Mouse (Mus musculus) mouse trophoblast stem cell (cell line): ENCODE results near the gene Srrt.

Experiments used
- in situ Hi-C, 2 experiments: fragments of 300-500 bp; cut with MseI, MboI; formaldehyde crosslinking; loops; 2 replicates in 1 of 2; 3 replicates in 1 of 2; pipeline ENCODE4 v1.15.1; 2025

The Srrt gene

DNA sequence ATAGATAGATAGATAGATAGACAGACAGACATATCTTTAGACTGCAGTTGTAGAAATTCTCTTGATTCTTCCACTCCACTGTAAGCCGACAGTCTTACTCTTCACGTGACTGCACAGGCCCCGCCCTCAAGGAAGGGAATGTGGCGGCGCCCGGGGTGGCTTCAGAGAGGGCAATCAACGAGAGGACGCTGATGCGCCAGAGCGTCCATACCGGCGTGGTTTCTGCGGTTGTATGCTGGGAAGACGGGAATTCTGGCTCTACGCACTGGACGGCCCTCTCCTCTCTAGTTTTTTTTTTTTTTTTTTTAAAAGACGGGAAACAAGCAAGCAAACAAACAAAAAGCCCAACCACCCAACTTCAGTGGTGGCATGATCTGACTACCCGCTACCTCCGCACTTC lies 30.8 kb upstream of the Srrt start:
- in situ Hi-C loops, result no loop called here

- in situ Hi-C loops, result no loop called here
Measured at GRCm38 (mm10) chr5:137337190-137337589, 29.7 kb upstream of the Srrt start.

GRCm38 (mm10) chr5:137335066-137335465 lies 27.6 kb upstream of the Srrt start:
- in situ Hi-C loops, result no loop called here

GRCm38 (mm10) chr5:137334317-137334716 lies 26.8 kb upstream of the Srrt start:
- in situ Hi-C loops, result no loop called here

DNA sequence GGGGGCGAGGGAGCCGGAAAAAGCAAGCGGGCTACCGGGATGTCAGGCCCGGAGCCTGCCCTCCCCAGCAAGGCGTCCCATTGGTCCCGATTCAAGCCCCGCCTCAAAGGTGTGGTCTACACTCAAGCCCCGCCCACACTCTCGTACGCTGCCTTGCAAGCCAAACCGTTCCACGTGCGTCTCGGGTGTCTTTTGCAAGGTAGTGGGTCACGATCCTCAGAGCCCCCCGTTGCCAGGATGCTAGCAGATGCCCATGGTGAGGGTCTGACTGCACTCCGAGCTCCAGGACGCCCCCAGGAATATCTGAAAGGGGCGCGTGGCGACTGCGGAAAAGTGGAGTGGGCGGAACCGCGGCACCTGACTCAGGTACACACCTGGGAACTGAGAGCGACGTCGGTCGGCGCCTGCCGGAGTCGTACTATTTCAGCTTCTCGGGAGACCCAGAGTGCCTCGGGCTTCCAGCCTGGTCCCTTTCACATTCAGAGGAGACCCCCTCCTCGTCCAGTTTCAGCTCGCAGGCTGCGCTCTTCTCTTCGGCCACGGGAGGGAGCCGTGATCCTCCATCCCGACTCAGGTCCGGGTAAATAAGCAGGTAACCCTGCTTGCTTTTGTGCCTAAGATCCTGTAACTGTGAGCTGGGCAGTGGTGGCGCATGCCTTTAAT lies 26.2 kb upstream of the Srrt start, which contains the start of gene Slc12a9:
TSS of gene Slc12a9 (minus strand) at position 86 of the 663 bp plus-strand sequence.
- in situ Hi-C loops, result no loop called here

- in situ Hi-C loops, result no loop called here
Measured at GRCm38 (mm10) chr5:137332857-137333511, 25.5 kb upstream of the Srrt start.

DNA sequence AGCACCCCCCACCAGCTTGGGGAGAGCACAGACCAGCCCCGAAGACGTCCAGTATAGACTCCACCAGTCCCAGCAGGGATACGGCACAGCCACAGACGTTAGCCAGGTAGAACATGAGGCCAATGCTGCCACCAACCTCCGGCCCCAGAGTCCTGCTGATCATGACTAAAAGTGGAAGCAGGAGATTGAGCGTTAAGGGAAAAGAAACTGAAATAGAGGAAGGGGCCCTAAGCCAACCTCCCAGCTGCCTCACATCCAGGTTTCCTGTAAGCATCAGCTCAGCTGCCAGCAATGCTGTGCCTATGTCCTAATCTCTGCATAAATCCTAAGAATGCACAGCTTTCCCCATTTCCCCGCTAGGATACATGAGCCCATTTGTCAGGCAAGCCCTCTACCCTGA lies 23.4 kb upstream of the Srrt start:
- in situ Hi-C loops, result no loop called here

- in situ Hi-C loops, result no loop called here
Measured at GRCm38 (mm10) chr5:137320996-137321395, 13.5 kb upstream of the Srrt start.

DNA sequence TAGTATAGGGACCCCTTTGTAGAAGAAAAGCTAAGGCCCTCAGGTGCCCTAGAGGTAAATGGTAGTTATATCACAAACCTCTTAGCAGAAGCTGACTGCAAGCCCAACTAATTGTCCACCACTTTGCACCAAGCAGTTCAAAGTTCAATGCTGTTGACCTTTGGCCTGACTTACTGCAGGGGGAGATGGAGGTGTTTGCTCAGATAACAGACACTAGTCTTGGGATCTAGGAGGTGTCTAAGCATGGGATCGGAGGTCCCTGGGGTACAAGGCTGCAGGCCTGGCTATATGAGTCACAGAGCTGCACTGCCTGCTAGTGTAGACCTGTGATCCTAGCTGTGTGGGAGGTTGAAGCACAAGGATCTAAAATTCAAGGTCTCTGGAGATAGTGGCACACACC lies 11.1 kb upstream of the Srrt start:
- in situ Hi-C loops, result no loop called here

DNA sequence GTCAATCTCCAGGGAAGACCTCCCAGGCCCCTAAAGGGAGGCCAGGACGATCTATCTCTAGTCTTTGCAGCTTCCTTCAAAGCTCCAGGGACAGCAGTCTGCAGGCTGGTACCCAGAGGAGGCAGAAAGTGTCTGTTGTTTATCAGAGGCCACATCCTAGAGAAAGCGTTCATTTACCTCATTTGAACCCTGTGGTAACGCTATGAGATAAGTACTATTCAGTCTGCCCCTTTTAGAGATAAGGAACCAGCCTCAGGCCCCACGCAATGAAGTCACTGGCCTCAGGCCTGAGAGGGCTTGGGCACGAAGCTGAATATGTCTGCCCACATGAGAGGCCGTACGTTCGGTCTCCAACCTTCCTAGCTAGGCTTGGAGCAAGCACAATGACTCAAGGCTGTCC lies 9.9 kb upstream of the Srrt start:
- in situ Hi-C loops, result no loop called here

- in situ Hi-C loops, result no loop called here
Measured at GRCm38 (mm10) chr5:137315084-137315903, 7.8 kb upstream of the Srrt start.

GRCm38 (mm10) chr5:137314193-137315083 lies 7.0 kb upstream of the Srrt start, which contains the start of gene Trip6:
Gene Trip6, minus strand, starts transcription at chr5:137314404.
- in situ Hi-C loops, result no loop called here

GRCm38 (mm10) chr5:137313466-137314192 lies 6.2 kb upstream of the Srrt start:
- in situ Hi-C loops, result no loop called here

DNA sequence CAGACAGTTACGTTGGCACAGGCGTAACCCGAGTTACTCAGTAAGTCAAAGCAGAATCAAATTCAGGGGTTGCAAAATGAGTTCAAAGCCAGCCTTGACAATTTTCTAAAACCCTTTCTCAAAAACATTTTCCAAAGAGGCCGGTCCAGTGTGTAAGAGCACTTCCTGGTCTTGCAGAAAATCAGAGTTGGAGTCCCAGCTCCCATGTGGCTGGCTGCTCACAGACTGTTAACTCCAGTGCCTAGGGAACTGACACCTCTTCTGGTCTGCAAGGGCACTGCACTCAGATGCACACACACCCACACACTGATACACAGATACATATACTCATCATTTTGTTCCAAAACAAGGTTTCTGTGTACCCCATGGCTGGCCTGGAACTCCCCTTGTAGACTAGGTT lies 882 bp upstream of the Srrt start:
- in situ Hi-C loops, result no loop called here

DNA sequence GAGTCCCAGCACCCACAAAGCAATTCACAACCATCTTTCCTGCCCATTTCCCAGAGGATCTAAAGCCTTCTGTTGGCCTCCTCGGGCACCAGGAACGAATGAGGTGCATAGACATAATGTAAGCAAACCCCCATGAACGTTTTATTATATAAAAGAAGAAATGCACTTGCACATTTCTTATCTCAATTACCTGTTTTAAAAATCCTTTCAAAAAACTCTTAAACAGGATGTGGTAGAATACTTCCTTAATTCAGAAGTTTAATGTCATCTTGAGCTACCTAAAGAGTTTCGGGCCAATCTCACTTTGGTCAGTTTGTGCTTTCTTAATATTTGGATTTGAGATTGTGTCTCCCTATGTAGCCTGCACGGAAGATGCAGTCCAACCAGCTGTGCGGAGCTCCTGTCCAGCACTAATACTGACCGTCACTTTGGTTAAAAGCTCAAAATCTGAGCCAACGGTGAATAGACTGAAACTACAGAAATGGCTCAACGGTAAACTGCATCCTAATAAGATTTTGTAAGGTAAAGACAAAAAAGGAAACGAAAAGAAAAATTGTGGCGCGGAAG lies 952 bp downstream of the Srrt start:
- in situ Hi-C loops, result no loop called here

- in situ Hi-C loops, result no loop called here
Measured at GRCm38 (mm10) chr5:137305822-137306221, 1.7 kb downstream of the Srrt start.

DNA sequence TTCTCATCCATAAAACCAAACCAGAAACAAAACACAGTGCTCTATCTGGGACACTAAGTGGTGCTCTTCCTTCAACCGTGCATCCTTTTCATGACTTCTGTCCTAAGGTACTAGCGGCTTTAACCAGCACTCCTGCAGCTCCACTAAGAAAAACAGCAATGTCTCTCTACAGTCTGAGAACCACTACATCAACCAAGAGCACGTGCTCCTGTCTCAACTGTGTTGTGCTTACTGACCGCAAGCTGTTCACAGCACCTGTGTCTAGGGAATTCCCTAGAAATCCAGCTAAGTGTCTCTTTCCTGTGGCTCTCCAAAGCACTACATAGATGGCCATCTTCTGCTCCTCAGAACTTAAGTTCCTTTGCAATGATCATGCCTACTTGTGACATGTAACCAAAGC lies 2.7 kb downstream of the Srrt start:
- in situ Hi-C loops, result no loop called here

GRCm38 (mm10) chr5:137304165-137304564 lies 3.3 kb downstream of the Srrt start:
- in situ Hi-C loops, result no loop called here

DNA sequence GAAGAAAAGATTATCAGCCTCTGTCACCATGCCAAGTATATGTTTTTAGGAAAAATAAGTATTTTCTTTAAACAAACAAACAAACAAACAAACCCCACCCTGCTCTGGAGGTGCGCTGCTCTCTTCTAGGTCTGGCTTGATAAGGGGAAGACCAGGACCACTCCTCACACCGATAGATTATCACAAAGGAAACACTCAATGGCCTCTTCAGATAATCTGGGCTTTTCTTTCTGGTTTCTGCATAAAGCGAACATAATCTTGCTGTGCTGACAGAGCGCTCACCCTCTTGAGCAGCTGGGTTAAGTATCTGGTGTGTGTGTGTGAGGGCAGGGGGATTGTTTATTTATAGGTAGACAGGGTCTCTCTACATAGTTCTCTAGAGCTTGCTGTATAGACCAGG lies 3.9 kb downstream of the Srrt start:
- in situ Hi-C loops, result no loop called here

DNA sequence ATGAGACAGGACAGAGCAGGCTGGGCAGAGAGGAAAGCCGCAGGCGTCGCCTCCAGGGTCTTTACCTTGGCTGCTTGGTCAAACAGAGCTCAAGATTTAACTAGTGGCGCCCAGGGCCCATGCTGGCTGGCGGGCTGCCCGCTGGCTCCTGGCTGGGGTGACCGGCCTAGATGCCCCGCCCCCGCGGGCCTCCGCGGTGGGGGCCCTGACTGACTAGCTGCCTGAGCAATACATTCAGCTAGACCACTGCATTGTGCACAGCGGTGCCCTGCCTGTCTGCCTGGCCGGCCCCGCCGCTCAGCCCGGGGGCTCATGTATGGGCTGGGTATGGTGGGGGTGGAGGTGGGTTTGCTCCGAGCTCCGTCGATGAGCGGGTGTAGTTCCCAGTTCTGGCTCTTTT lies 6.2 kb downstream of the Srrt start:
- in situ Hi-C loops, result no loop called here

DNA sequence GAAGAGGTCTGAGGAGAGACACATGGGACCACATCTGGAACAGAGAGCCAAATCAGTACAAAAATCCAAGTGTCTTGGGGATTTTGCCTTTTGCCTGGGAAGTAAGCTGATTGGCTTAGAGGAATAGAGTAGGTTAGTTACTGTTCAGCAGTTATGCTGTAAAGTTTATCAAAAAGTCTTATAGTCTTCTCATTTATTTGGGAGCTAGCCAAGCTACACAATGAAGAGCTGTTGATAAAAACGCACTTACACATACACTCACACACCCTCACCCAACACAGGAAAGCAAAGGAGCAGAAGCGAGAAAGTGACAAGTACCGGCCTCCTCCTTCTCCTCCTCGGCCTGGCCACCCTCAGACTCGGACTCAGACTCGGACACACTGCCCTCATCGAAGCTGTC lies 8.2 kb downstream of the Srrt start:
- in situ Hi-C loops, result no loop called here
